Mouse (Mus musculus) left cerebral cortex, postnatal 25 days (tissue): Measurements from ENCODE around the gene Ssh1. TPM values are rescaled to one million over a fixed set of nuclear protein-coding genes. Genes with fewer than 3 reads are reported as not detected.

Experiments
- DNase-seq, 2 experiments: peaks; one replicate each; pipeline ENCODE4 v3.0.0; 2022; ENCODE audit warnings: low spot score in 2 of 2, mixed read lengths in 1 of 2
- intact Hi-C: fragments of 180-260 bp; cut with DNase I; formaldehyde crosslinking; loops from one replicate; pipeline ENCODE4 v1.15.1; 2025
- total RNA-seq, 2 experiments: library from RNA; stranded (reverse); gene quantifications; 2 replicates each; pipeline ENCODE4 v1.2.3; 2021

Gene Ssh1
- total RNA-seq, 2 experiments from 2014 or later: 19.3 to 19.8 TPM

DNA sequence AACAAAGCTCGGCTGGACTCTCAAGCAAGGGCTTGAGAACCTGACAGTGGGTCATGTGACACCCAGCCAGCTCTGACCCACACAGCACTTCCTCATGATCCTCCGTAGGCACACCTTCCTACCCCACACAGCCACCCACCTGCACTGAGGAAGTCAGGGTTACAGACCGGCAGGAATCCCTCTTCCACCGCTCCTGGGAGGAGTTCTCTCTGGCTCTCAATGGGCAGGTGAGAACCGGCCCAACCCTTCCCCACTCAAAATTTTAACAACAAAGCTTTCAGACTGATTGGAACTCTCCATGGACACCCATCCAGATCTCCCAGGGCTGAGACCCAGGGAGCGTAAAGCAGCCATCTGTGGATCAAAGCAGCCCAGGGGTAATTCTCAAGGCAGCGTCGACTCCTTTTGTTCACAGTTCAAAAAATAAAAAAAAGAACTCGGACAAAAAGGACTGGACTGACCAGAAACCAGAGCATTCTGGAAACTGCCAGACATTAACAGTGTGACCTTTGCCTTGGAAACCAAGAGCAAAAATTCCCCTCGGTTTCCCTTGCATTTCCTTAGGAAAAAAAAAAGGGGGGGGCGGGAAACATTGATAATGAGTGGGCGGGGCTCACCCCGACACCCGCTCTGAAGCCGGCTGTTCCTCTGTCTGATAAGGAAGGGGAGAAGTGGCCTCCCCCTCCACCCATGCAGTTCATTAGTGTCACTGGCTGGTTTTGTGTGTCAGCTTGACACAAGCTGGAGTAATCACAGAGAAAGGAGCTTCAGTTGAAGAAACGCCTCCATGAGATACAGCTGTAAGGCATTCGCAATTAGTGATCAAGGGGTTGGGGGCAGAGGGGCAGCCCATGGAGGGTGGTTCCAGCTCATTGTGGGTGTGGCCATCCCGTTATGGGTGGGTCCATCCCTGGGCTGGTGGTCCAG lies 20.8 kb downstream of the Ssh1 start:
- intact Hi-C loops: no loop called here
- no peak for DNase-seq

DNA sequence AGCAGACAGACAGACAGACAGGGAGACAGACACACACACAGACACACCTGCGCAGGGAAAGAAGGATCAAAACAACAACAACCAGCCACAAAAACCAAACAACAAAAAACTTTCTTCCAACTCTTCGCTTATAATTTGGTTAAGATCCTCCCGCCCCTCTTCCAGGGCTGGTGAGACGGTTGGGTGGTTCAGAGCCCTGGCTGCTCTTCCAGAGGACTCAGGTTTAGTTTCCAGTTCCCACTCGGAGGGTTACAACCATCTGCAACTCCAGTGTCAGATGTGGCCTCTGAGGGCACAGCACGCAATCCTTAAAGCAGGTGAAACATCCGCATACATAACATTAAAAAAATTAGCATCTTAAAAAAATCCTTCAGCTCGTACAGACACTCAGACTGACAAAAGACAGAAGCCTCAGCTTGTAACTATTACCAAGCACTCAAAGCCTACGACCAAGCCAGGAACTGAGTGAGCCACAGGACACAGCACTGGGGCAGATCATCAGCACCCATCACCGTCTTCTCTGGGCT lies 22.2 kb downstream of the Ssh1 start:
- no peak for DNase-seq
- intact Hi-C loops: no loop called here

DNA sequence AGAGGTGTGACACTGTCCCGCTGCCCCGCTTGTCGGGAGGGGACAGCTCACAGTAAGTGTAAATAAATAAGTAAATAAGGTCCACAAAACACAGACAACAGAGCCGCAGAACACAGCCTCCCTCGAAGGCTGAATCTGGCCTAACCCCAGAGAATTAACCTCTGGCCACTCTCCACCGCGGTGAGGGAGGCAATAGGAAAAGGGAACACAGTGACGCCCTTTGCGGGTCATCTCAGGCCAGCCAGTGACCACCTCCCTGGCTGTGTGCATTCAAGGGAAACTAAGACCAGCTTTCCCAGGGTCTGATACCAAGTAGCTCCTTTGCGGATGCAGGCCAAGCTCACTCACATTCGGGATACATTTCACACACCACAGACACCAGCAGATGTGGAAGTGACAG lies 25.3 kb downstream of the Ssh1 start:
- DNase-seq: no peak
- intact Hi-C loops: no loop called here

DNA sequence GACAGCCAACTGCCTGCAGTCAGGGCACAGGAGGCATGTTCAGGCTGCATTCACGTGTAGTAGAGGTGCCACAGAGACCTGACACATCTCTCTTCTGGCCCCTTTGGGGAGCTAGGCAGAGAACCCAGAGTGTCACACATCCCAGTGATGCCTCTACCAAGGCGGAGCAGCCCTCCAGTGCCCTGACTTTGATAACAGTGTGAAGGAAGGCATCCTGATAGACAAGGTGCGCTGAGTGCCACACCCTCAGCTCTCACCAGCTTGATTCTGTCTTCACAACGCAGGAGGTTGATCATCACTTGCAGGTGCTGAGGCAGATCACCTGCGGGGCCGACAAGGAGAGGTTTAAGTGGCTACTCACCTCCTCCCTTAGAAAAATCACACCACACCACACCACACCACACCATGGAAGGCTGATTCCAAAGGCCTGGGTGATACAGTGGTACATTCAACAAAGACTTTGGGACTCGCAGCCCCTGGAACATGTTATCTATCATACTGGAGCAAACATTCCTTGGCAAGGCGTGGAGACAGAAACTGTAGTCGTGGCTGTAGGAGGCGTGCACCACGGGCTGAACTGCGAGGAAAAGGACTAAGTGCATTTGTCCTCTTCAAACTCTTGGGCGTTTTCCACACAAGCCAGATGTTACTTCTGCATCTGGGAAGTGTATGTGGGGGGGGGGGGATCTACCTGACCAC lies 27.1 kb downstream of the Ssh1 start:
- no peak for DNase-seq
- intact Hi-C loops: no loop called here

DNA sequence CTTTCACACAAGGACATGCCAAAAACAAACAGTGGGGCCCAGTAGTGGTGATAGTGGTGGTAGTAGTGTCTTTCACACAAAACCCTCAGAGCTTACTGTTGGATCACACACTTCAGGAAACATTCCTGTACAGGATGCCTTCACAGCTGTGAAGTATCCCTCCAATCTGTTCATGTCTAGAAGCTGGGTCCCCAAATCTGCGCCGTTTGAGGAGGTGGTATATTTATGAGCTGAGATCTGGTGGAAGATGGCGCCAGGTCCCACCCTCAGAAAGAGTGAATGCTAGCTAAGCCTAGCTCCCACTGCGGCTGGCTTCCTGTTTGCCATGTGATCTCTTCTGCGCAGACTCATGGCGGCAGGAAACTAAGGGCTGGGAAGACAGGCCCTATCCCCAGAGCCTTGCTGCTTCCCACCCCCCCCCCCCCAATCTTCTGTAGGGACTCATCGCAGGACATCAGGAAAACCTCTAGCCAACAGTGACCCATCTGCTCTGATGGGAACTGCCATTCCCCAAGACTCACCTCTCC lies 28.0 kb downstream of the Ssh1 start:
- DNase-seq: peak in 1 of 2 experiments; percentile 41
- intact Hi-C loops: no loop called here

DNA sequence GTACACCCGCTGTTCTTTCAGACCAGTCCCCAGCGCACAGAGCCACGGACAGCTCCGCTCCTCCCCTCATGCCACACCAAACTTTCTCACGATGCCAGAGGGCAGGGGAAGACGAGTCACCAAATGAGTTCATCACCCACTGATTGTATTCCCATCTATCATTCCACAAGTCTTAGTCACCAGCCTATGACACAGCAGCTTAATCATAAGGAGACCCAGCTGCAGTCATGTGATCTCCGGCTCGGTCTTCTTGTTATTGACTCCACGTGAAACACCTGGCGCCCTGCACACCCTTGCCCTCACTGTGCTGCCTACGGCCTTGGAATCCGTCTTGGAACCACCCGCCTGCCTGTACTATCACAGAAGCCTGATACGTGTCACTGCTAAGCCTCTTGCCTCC lies 28.7 kb downstream of the Ssh1 start:
- intact Hi-C loops: no loop called here
- no peak for DNase-seq

DNA sequence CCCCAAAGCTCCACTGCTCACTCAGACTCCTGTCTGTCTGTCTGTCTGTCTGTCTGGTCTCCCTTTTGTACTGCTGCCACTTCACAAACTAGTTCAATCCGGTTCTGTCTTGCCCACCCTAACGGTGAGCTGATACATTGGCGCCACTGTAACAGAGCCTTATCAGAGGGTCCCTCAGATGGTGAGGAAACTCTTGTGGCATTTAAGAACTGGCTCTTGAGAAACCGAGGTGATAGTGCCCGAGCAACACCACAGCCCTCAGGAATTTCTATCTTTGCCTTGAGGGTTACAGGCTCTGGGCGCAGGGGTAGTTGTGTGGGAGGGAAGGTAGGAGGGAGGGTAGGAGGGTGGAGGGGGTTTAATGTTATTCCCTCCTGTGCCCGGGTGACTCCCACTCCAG lies 31.9 kb downstream of the Ssh1 start:
- no peak for DNase-seq
- intact Hi-C loops: no loop called here

DNA sequence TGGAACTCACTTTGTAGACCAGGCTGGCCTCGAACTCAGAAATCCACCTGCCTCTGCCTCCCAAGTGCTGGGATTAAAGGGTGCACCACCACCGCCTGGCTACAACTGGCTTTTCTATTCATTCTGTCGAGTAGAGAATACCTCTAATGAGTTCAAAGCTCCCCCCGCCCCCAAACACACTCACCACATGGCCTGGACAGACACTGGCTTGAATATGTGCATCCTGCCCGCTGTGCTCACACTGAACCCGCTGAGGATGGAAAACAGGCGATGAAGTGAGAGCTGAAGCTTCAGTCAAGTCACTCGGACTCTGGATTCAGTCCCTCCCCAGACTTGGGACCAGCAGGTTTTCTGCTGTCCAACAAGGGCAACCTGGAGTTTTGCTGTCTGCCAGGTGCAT lies 33.3 kb downstream of the Ssh1 start:
- intact Hi-C loops: no loop called here
- DNase-seq: no peak

DNA sequence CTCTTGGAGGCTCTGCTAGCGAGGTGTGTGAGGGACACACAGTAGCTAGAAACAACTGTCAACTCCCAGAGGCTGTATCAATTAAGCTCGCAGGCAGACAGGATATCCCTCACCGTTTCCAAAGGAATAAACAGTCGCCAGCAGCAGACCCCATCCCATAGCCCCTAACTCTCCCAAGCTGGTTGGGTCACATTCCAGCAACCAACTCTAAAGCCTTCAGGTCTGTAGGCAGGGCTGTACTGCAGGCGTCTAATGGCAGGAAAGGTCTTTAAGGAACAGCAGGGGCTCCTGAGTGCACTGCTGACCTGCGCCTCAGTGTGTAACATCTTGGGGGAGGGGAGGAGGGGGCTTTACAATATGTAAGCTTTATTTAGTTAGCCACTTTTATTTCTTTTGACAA lies 34.7 kb downstream of the Ssh1 start:
- intact Hi-C loops: no loop called here
- no peak for DNase-seq

DNA sequence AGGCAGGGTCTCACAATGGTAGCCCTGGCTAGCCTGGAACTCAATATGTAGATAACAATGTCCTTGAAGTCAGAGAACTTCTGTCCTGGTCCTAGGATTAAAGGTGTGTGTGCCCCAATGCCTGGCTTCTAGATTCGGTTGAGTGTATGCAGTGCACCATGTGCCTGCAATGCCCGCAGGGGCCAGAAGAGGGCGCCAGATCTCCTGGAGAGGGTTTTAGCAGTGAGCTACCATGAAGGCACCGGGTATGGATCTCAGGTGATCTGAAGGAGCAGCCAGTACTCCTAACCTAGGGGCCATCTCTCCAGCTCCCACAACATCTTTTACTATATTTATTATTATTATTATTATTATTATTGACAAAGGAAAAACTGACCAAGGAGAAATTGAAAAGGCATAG lies 37.2 kb downstream of the Ssh1 start:
- peak; percentile 62 to 67 for DNase-seq
- intact Hi-C loops: loop anchor here (2.0 kb wide), 1 partner anchor 88 kb away; no protein-coding TSS in a partner anchor

DNA sequence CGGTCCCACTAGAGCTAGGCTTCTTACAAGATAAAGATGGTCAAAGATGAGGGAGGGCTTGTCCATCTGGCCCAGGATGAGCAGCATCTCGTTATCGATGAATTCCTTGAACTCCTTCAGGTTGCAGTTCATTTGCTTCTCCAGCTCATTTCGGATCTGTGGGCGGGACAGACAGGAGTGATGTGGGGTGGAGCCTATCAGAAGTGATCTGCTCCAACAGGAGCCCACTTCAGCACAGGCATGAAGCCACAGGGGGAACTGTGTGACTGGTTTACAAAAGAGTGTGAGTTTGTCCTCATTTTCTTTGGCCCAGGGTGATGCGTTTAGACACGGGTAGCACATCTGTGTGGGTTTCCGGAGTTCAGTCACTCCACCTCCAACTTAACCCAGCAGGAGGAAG lies 38.0 kb downstream of the Ssh1 start:
- intact Hi-C loops: loop anchor here (2.0 kb wide), 1 partner anchor 89 kb away; no protein-coding TSS in a partner anchor
- DNase-seq: no peak

DNA sequence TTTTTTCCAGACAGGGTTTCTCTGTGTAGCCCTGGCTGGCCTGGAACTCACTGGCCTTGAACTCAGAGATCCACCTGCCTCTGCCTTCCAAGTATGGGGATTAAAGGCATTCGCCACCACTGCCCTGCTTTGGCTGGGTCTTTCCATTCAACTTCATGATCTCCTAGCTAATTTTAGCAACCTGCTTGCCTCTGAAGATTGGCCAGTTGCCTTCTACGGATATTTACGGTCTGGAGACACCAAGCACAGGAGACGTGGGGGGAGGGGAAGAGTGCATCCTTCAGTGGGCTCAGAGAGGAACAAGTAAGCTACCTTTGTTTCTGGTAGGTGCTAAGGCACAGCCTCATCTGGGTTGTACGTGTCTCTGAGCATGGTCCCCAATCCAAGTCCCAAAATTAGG lies 38.4 kb downstream of the Ssh1 start:
- no peak for DNase-seq
- intact Hi-C loops: no loop called here

DNA sequence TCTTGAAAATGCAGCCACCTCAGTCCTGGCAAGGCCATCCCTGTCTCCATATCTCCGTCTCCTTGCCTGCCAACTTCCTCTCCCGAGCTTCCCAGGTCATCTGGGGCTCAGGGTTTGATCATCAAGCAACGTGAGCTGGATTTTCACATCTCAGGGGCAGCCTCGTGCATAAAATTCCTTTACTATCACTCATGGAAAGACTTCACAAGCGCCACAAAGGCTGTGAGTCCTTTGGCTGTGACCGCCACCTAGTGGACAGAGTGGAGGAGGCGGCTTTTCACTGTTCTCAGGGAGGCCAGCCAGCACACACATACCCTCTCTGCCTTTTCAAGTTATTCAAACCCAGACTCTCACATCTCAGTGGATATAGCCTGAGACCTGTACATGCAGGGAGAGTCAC lies 39.3 kb downstream of the Ssh1 start:
- peak; percentile 80 to 84 for DNase-seq
- intact Hi-C loops: loop anchor here (1.0 to 5.0 kb wide), 2 partner anchors 100 to 182 kb away; partner anchors contain the start of genes Iscu and Sart3

DNA sequence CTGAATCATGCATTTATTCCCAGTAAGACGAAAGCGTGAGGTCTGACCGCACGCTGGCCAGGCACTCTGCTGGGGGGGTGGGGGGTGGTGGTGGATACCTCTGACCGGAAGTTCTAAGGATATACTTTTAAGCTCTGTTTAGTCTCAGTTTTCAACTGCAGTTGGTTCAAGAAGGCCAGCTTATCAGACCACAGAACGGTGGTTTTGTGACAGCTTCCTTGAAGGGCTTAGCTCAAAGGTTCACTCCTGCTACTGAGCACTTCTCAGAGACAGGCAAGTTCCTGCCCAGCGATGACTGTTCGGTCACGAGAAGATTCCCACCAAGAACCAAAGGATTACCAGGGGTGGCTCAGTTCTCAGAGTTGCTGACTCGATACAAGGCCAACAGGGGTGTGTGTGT lies 41.2 kb downstream of the Ssh1 start:
- intact Hi-C loops: loop anchor here (5.0 kb wide), 1 partner anchor 180 kb away; the partner anchor contains the start of genes Iscu and Sart3
- DNase-seq: no peak

DNA sequence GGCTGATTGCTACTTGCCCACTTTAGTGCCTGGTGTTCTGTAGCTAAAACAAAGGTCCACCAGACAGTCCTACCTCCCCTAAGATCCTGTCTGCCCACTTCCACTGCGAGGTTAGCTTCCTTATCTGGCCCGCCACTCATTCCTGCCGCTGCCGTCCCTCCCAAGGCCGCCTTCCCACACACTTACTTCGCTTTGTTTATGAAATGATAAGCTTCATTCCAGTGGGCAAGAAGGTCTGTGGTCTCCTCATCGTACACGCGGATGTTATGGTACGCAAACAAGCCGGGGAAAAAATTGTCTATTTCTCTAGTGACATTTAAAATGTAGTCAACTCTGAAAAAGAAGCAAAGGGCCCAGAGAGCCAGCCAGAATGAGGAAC lies 42.0 kb downstream of the Ssh1 start:
- intact Hi-C loops: loop anchor here (5.0 kb wide), 1 partner anchor 179 kb away; the partner anchor contains the start of genes Iscu and Sart3
- no peak for DNase-seq

DNA sequence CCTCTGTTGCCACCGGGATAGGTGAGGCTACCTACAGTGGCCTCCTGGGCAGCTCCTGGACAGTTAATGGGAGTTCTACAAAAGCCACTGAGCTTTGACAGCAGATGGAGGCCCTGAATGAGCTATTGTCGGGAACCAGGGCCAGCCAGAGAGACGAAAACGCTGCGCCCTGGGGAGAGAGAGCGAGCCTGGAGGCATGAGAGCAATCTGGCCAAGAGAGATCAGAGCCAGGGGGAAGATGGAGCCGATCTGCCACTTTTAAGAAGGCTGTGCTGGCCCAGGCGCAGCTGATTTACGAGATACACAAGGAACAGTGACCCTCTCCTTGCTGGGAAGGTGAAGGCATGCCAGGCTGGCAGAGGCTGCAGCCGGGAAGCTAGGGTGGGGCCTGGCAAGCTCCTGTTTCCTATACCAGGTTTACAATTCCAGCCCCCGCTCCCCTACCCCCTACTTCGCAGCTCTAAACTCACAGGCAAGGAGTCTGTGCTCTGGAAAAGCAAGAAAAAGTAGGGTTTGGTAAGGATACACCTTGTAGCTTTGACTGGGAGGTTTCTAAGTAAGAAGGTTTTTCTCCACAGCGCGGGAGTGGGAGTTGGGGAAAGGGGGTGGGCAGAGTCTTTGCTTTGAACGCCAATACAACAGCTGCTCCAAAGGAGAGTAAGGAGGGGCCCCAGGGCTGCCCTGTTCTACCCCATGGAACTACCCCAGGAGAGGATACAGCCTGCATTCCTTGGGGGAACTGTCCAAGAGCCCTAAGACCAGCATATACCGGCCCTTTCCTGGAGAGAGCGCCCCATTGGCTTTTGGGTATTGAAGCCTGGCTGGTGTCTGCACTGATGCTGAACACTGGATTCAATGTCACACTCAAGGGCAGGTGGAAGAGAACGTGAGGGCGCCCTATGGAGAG lies 42.7 kb downstream of the Ssh1 start:
- peak in 1 of 2 experiments; percentile 11 for DNase-seq
- intact Hi-C loops: loop anchor here (5.0 kb wide), 1 partner anchor 179 kb away; the partner anchor contains the start of genes Iscu and Sart3

DNA sequence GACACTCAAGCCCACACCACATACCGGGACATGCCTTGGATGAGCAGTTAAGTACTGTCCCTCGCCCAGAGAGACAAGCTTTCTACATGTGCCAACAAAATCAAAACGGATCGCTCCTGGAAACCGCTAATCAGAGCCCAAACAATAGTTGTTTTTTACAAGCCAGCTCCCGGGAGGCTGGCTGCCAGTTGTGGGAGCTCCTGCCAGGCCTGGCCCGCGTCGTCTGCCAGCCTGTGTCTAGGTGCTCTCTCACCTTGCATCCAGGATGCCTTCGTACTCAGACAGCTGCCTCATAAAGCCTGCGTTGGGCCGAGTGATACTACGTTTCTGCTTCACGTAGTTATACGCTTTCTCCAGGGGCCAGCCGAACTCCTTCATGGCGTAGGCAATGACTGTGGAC lies 43.6 kb downstream of the Ssh1 start:
- intact Hi-C loops: loop anchor here (5.0 kb wide), 1 partner anchor 178 kb away; the partner anchor contains the start of genes Iscu and Sart3
- no peak for DNase-seq

DNA sequence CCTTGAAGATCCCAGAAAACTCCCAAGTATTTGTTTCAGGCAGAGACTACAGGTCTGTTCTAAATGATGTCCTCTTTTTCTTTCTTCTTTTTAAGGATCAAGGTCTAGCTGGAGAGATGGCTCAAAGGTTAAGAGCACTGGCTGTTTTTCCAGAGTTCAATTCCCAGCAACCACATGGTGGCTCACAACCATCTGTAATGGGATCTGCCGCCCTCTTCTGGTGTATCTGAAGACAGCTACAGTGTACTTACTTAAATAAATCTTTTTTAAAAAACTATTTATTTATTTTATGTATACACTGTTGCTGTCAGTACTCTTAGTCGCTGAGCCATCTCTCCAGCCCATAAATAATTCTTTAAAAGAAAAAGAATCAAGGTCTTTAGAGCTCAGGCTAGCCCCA lies 46.4 kb downstream of the Ssh1 start:
- intact Hi-C loops: no loop called here
- no peak for DNase-seq

DNA sequence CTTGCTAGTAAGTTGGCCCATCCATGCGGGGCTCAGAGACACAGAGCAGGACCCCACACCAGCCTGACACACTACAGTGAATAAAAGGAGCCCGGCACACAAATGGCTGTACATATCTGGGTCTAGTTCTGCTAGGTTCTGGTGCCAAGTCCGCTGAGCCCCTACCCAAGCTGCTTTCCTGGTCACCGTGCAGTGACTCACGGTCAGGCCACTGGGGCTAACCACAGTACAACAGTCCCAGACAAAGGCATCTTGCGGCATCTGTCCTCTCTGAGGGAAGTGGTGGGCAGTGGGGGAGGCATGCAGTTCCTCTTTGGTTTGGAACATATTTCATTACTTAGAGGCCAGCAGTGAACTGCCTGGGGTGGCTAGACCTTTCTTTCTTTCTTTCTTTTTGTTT lies 48.6 kb downstream of the Ssh1 start:
- intact Hi-C loops: no loop called here
- no peak for DNase-seq
